Mouse (Mus musculus) adipocyte (in vitro differentiated cells): ENCODE data around the gene Sost.
"Not testable (repeated sequence)": the region's sequence is repeated elsewhere in the genome, so short reads cannot be mapped to it uniquely, and the experiment has no call there.

Experiments
- DNase-seq: peaks from one replicate; pipeline ENCODE4 v3.0.0-alpha.2; 2016; ENCODE audit warnings: low spot score

The Sost gene

GRCm38 (mm10) chr11:101966965-101967614 is at the start of gene Sost:
Sost (minus strand) TSS chr11:101967015.
- DNase-seq: no peak

DNA sequence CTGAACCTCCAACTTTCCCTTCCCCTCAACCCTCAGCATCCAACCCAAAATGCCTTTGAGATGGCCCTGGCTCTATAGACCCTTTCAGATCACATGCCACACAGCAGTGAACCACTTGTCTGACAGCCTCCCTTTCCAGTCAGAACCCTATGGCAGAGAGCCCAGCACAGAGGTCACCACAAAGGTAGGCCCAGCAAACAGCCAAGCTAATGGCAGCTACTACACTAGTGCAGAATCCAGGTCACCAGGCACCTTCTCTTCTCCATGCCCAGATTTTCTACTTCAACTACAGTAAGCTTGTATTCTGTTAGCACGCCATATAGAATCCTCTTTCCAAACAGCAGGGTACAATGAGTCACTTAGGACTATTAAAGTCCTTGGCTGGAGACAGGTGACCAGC is 49.3 kb upstream of the Sost start:
- no peak for DNase-seq

GRCm38 (mm10) chr11:102015472-102015871 is 48.7 kb upstream of the Sost start:
- no peak for DNase-seq

- DNase-seq: no peak
Measured at GRCm38 (mm10) chr11:102013201-102013600, 46.4 kb upstream of the Sost start.

DNA sequence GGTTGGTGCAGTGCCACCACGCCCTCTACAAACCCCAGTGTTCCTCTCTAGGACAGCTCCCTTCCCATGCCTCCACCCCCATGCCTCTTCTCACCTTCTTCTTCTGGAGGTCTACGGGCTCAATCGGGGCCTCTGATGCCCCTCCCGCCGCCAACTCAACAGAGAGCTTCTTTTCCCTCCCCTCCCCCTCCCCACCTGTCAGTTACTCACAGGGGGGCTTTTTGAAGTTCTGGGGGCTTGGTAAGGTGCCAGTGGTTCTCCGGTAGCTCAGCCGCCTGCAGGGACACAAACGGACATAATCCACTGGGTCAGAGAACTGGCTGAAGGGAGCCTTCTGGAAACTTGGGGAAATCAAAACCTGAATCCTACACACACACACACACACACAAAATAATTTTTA is 44.7 kb upstream of the Sost start:
- no peak for DNase-seq

GRCm38 (mm10) chr11:102010140-102010539 is 43.3 kb upstream of the Sost start:
- DNase-seq: no peak

DNA sequence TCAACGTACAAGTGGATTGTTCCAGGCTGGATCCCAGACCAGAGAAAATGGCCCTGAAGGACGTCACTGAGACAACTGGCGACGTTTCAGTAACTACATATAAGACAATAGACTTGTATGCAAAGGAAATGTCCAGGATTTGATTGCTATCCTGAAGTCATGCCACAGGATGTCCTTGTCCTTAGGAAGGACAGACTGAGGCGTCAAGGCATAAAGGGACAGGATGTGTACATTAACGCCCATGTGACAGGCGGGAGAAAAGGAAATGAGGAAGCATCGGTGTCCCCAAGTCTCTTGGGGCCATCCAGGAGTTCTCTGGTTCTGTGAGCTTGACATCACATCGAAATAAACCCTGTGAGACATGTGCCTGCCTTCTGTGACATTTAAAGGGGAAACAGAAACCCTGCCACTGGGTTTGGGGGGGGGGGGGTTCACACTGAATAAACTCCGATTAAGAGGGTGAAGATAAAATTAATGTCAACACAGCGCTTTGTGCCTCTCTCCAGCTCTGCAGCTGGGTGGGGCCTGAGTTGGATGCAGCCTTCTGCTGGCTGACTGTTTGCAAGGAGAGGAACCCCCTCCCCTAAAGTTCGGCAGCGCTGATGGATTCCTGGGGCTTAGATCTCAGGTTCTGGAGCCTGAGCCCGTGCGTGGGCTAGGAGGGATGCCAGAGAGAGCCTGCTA is 42.3 kb upstream of the Sost start:
- DNase-seq: no peak

DNA sequence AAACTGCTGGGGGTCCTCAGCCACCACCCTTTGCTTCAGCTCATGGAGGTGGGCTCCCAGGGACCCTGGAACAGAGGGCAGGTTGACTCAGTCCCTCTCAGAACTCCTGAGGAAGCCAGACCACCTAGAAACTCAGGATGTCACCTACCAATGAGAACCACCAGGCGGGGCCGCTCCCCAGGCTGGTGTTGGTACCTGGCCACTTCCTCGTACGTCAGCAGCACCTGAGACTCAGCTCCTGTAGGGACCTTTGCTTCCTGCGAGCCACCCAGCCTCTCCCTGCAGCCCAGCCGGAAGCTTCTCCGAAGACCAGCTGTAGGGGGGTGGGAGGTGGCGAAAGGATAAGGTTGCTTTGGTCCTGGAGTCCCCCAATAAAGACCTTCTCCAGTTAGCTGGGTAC is 41.6 kb upstream of the Sost start:
- DNase-seq: no peak

DNA sequence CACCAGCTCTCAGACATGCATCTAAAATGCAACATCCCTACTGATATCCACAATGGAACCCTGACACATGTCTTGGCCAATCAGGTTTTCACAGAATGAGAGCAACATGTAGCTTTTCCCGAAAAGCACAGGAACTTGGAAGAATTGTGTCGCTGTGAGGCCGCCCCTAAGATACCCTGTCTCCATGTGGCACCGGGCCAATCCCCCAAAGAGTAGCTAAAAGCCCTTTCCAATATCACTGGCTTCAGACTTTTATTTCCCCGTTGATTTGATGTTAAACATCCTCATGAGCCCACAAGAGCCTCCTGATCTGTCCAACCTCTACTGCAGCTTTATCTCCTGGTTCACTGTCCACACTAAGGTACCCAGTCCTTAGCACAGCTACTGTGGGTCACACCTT is 39.9 kb upstream of the Sost start:
- DNase-seq: no peak

GRCm38 (mm10) chr11:102006271-102006670 is 39.5 kb upstream of the Sost start:
- no peak for DNase-seq

DNA sequence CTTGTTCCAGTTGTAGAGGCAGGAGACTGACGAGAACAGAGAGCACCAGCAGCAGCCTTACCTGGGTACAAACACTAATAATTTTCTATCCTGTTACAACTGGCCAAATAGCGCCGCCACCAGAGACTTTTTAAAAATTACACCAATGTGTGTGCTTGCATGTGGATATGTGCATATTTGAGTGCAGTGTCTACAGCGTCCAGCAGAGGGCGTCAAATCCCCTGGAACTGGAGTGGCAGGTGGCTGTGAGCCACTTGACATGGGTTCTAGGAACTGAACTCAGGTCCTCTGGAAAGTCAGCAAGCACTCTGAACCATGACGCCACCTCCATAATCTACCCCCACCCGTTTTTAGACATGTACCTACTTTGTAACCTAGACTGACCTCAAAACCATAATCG is 37.4 kb upstream of the Sost start:
- DNase-seq: no peak

DNA sequence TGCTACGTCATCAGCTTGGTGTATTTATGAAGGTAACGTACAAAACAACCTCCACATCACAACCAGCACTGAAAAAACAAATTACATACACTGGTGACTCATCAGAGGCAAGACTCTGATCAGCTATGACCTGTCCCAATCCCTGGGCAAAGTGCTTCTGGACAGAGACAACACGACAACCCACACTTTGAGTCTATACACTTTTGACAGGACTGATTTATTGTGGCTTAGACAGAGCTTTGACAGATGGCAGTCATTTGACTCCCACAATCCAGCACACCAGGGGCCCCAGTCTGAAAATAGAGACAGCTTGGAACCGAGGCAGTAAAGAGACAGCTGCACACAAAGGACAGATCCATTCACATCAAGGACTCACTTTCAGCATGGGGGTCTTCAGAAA is 32.7 kb upstream of the Sost start:
- DNase-seq: no peak

- no peak for DNase-seq
Measured at GRCm38 (mm10) chr11:101998258-101998657, 31.4 kb upstream of the Sost start.

DNA sequence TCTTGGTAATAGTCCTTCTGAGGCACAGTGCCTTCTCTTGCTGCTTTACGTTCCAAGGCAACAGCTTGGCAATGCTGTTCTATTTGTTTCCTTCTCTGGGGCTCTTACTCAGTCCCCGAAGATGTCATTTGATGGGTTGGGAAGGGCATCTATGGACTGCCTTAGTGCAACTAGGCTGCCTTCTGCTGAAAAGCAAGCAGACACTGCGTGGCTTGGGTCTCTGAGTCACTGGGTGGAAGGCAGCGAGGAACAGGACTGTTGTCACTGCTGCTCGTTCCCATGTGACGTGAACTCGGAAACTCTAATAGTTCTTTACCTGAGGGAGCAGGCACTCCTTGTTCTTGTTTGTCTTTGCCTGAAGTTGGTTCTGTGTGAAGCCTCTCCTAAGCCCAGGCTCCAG is 29.1 kb upstream of the Sost start:
- no peak for DNase-seq

- DNase-seq: no peak
Measured at GRCm38 (mm10) chr11:101994100-101994499, 27.3 kb upstream of the Sost start.

DNA sequence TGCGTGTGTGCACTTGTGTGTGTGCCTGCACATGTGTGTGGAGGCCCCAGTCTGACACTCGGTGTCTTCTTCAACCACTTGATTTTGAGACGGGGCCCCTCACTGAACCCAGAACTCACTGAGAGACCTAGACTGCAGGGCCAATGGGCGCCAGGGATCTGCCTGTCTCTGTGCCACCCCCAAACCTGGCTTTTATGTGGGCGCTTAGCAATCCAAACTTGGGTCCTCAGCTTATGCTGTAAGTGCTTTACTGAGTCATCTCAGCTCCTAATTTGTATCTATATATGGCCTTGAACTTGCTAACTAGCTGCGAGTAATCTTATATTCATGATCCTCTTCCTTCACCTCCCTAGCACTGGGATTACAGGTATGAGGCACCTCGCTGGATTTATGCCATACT is 25.6 kb upstream of the Sost start:
- DNase-seq: no peak

DNA sequence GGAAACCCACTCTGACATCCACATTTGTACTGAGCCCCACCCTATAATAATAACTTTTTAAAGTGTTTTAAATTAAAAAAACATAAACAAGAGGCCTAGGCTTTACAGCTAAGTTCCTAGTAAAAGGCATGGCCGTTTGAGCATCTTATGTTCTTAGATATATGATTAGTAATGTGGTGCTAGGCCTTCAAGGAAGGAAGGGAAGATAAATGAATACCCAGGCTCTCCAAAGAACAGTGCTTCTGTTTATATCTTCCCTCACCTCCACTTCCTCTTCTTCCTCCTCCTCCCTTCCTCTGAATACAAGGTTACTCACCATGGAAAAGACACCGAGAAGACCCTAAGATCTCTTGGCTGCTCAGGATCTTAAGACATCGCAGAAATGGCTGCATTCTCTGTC is 25.0 kb upstream of the Sost start:
- DNase-seq: no peak

DNA sequence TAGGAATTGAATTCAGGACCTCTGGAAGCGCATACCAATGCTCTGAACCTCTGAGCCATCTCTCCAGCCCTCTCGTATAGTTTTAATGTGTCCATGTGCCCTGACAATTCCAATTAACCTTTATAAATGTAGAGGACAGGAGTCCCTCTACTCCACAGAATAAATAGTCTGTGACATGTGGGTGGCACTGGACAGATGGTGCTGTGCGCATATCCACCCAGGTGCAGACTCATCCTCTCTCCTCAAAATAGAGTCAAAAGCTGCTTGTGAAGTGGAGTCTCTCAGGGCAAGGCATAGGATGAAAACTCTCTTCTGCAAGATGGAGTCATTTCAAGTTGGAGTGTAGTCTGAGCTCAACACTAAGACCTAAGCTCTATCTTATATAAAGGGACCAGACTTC is 23.4 kb upstream of the Sost start:
- DNase-seq: no peak

DNA sequence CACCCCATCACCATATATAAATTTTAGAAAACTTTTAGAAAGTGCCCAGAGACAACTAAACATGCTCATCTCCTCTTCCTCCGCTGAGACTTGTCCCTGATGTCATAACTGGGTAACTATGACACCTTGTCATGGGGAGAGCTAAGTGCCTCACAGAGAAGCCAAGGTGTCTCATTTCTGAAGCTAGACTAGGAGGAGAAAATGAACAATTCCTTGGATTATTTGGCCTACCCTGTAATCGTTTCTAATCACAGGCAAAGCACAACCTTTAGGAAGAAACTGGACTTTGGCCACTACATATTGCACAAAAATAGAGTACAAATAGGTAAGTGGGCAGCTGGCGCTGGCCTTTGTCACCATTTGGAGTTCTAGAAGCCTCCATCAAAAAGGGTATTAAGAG is 20.1 kb upstream of the Sost start, which contains the start of gene Dusp3:
Gene Dusp3 (minus strand): TSS at position 101 of the 400 bp plus-strand sequence.
- no peak for DNase-seq

DNA sequence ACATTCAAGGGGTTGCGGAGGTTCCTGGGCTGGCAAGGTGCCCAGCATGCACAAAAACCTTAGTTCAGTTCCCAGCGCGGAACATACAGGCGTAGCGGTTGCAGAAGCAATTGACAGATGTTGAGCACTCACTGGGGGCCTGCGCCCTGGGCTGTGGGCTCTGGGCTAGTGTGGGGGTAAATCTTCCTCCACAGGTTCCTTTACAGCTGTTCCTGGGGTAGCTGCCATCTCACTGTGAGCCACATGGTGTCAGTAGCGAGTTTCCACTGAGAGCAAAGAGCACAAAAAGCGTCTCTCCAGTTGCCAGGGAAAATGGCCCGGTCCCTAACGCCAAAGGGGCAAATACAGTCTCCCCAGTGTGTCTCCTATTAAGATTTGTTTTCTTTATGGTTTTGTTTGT is 19.2 kb upstream of the Sost start:
- peak; percentile 84 for DNase-seq

DNA sequence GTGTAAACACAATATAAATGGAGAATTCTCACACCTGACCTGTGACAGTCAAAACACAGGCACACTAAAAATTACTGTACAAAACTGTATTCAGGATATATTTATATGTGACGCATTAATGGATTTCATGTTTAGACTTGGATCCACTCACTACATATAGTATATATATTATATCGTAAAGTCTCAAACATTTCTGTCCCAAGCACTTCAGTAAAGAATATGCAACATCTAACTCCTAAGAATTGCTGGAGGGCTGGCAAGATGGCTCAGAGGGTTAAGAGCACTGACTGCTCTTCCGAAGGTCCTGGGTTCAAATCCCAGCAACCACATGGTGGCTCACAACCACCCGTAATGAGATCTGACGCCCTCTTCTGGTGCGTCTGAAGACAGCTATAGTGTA is 18.6 kb upstream of the Sost start:
- not testable (repeated sequence) for DNase-seq

- peak; percentile 55 for DNase-seq
Measured at GRCm38 (mm10) chr11:101984054-101985025, 17.5 kb upstream of the Sost start, which contains the start of gene Cfap97d1. Cfap97d1 (plus strand) TSS chr11:101984279.
